Mouse (Mus musculus) thymus, adult 2 months (tissue): Measurements from ENCODE around the gene Tmem8.

ENCODE experiments used
- CTCF ChIP-seq: fragments of 200-500 bp; IDR thresholded peaks from 2 replicates; pipeline ENCODE4 v1.5.1; 2012; ENCODE audit warnings: mild to moderate bottlenecking, control low read depth, low read length, moderate library complexity, borderline replicate concordance; ENCODE audit not compliant: control insufficient read depth, poor library complexity, insufficient read depth; ENCODE audit errors: extremely low read depth
- POLR2A ChIP-seq: fragments of 200-500 bp; IDR thresholded peaks from 2 replicates; pipeline ENCODE4 v1.6.1; 2012; ENCODE audit warnings: mild to moderate bottlenecking, low read length, control low read depth, moderate library complexity; ENCODE audit not compliant: control insufficient read depth, poor library complexity, insufficient read depth; ENCODE audit errors: extremely low read depth

- TF ChIP-seq POLR2A = no peak
- peak; percentile 89 for TF ChIP-seq CTCF
These were observed 6.9 kb downstream of the Tmem8 start for GRCm38 (mm10) chr17:26119766-26120710.
